Mouse (Mus musculus) gastrocnemius, postnatal 25 days (tissue): Measurements from ENCODE around the gene Pax3. TPM values are rescaled to one million over a fixed set of nuclear protein-coding genes. Genes with fewer than 3 reads are reported as not detected.

ENCODE experiments used
- DNase-seq: peaks from one replicate; pipeline ENCODE4 v3.0.0; 2022
- total RNA-seq, 2 experiments: library from RNA; stranded (reverse); gene quantifications; 1 replicate in 1 of 2; 2 replicates in 1 of 2; pipeline ENCODE4 v1.2.3; 2021

Gene Pax3
- total RNA-seq, 2 experiments from 2014 or later: 0.08 TPM; not detected in 1

GRCm38 (mm10) chr1:78198319-78198940 is 1.5 kb upstream of the Pax3 start:
- DNase-seq: no peak

- no peak for DNase-seq
These were observed 659 bp upstream of the Pax3 start for GRCm38 (mm10) chr1:78197351-78198234.

GRCm38 (mm10) chr1:78195771-78196712 is 892 bp downstream of the Pax3 start:
- DNase-seq: no peak

- DNase-seq: no peak
These were observed 1.8 kb downstream of the Pax3 start for GRCm38 (mm10) chr1:78195145-78195544.

- no peak for DNase-seq
These were observed 2.4 kb downstream of the Pax3 start for GRCm38 (mm10) chr1:78194381-78195047.

- no peak for DNase-seq
These were observed 3.4 kb downstream of the Pax3 start for GRCm38 (mm10) chr1:78193465-78193991.

GRCm38 (mm10) chr1:78192746-78193464 is 4.0 kb downstream of the Pax3 start:
- DNase-seq: no peak

GRCm38 (mm10) chr1:78192217-78192735 is 4.7 kb downstream of the Pax3 start:
- no peak for DNase-seq

GRCm38 (mm10) chr1:78191761-78192160 is 5.2 kb downstream of the Pax3 start:
- no peak for DNase-seq

GRCm38 (mm10) chr1:78191331-78191730 is 5.6 kb downstream of the Pax3 start:
- no peak for DNase-seq

- DNase-seq: no peak
These were observed 6.4 kb downstream of the Pax3 start for GRCm38 (mm10) chr1:78190386-78191111.

- no peak for DNase-seq
These were observed 7.2 kb downstream of the Pax3 start for GRCm38 (mm10) chr1:78189501-78190345.

GRCm38 (mm10) chr1:78189016-78189415 is 7.9 kb downstream of the Pax3 start:
- no peak for DNase-seq

- no peak for DNase-seq
These were observed 8.6 kb downstream of the Pax3 start for GRCm38 (mm10) chr1:78188299-78188698.

GRCm38 (mm10) chr1:78187788-78188173 is 9.2 kb downstream of the Pax3 start:
- no peak for DNase-seq

- DNase-seq: no peak
These were observed 9.7 kb downstream of the Pax3 start for GRCm38 (mm10) chr1:78187122-78187787.

- no peak for DNase-seq
These were observed 14.0 kb downstream of the Pax3 start for GRCm38 (mm10) chr1:78182954-78183353.

- DNase-seq: no peak
These were observed 15.1 kb downstream of the Pax3 start for GRCm38 (mm10) chr1:78181882-78182281.
